Mouse (Mus musculus) small intestine, adult 2 months (tissue): Measurements from ENCODE around the gene Iqca.

ENCODE experiments used
- CTCF ChIP-seq: fragments of 200-500 bp; IDR thresholded peaks from 2 replicates; pipeline ENCODE4 v1.5.1; 2012; ENCODE audit warnings: low read depth, mild to moderate bottlenecking, control low read depth, inconsistent platforms, low read length, moderate library complexity, mixed read lengths; ENCODE audit not compliant: insufficient replicate concordance, insufficient read length; ENCODE audit errors: extremely low read depth
- POLR2A ChIP-seq: fragments of 200-500 bp; IDR thresholded peaks from 2 replicates; pipeline ENCODE4 v1.6.1; 2012; ENCODE audit warnings: low read depth, mild to moderate bottlenecking, control low read depth, inconsistent platforms, low read length, moderate library complexity

GRCm38 (mm10) chr1:90103896-90104487, 49.2 kb downstream of the Iqca start:
- TF ChIP-seq CTCF = no peak
- no peak for TF ChIP-seq POLR2A
